Comparison of ENCODE assay signal across 22 mouse cellular contexts in genomic region chr2:11005806-11006205, GRCm38 (mm10).
"Had no signal": no experiment of that assay in that cellular context is flagged by ENCODE, and none has a peak within 500 bp of the region (broad histone marks: within the 10 kb centered on the region; RNA-seq: fewer than 3 reads in every experiment).

No protein-coding gene starts in this region.

- H3K27ac ChIP-seq: gastrocnemius, adult 2 months; heart, embryonic 10.5 days; hindbrain, embryonic 13.5 days; hindbrain, embryonic 15.5 days; intestine, embryonic 15.5 days; layer of hippocampus, adult 2 months; left cerebral cortex, adult 2 months; limb, embryonic 10.5 days; limb, embryonic 12.5 days; liver, embryonic 13.5 days had no signal

- ATAC-seq: inflammation-experienced regulatory T-cells, adult 6 months; intestine, embryonic 15.5 days; intestine, postnatal 0 days had no signal

- H3K4me3 ChIP-seq: gastrocnemius, adult 2 months; heart, embryonic 10.5 days; heart, embryonic 12.5 days; hindbrain, embryonic 13.5 days; hindbrain, embryonic 15.5 days; intestine, embryonic 15.5 days; layer of hippocampus, adult 2 months; left cerebral cortex, adult 2 months; limb, embryonic 10.5 days; limb, embryonic 12.5 days; liver, embryonic 13.5 days had no signal

- H3K4me1 ChIP-seq: heart, embryonic 10.5 days; heart, embryonic 12.5 days; hindbrain, embryonic 13.5 days; intestine, embryonic 15.5 days; liver, embryonic 13.5 days had no signal

- DNase-seq: gastrocnemius, adult 2 months; gastrocnemius, postnatal 10 days; gastrocnemius, postnatal 25 days; heart, adult 18-20 months; heart, postnatal 10 days; kidney, adult 18-20 months; kidney, adult 8-10 months; kidney, postnatal 10 days; kidney, postnatal 25 days; liver; liver, embryonic 13.5 days had no signal
